Mouse (Mus musculus) activated CD4-positive, CD25-positive, alpha-beta regulatory T cell, adult 4 months (primary cell): ENCODE measurements around the gene Gga2. TPM values are rescaled to one million over a fixed set of nuclear protein-coding genes. Genes with fewer than 3 reads are reported as not detected.
A peak's percentile ranks its signal among the peaks of the same experiment; 100 is the strongest.

Experiments used
- ATAC-seq: one replicate; pipeline ENCODE4 v1.8.0; 2017
- polyA plus RNA-seq, 2 experiments: library from polyadenylated mRNA; unstranded; fragments of 100-300 nt; shearing (Covaris generic); gene quantifications; one replicate each; pipeline ENCODE4 v1.2.1; 2017

Gga2 gene
- polyA plus RNA-seq, 2 experiments from 2014 or later: 0.83 to 2.4 TPM

DNA sequence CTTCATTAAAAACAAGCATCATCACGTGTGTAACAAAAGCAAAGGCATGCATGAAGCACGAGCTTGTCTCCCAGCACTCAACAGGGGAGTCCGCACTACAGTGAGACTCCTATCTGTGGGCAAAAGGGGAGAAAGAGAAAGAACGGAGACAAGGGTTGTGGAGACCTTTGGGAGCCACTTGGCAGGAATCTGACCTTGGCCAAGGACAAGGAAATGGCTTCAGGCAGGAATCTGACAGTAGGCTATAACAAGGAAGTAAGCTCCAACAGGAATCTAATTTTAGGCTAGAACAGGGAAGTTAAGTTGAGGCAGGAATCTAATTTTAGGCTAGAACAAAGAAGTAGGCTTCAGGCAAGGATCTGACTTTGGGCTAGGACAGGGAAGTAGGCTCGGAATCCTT lies 25.1 kb downstream of the Gga2 start:
- no peak for ATAC-seq

DNA sequence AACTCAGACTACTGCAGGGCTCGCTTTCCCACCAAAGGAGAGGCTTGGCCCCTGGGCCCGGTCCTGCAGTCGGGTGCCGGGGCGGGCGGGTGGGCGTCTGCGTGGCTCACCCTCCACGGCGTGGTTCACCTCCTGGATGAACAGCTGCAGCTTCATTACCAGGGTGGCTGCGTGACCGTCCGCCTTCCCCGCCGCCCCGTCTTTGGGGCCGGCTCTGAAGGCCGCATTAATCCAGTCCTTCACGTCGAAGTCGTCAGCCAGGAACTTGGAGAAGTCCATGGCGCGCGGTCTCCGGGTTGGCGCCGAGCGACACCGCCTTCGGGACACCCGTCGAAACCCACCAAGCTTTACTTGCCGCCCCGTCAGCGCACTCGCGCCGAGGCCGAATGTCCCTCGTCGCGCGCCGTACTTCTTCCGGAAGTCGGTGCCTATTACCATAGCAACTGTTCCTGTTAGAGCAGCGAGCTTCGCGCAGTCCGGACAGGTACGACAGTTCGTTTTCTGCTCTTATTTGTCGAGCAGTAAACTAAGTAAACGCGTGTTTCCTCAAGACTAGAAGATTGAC lies 39.6 kb downstream of the Gga2 start, which contains the start of gene Cog7:
Gene Cog7, minus strand, starts transcription at position 405 of the 565 bp plus-strand sequence.
- peak; percentile 91 for ATAC-seq

DNA sequence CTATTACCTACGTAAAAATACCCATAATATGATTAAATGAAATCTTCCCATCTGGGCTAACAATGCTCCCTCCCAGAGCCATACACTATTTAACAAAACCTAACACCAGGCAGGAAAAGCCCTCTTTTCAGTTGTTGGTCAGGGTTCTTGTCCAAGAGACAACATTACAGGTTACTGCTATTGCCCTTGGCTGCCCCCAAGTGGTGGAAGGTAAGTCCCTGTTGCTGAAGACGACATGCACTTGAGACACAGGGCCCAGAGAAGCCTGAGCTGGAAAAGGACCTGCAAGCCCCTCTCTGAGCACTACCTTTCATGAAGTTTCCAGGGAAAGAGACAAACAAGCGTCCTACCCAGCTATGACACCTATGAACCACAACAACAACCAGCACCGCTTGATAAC lies 46.0 kb downstream of the Gga2 start:
- peak; percentile 65 for ATAC-seq

DNA sequence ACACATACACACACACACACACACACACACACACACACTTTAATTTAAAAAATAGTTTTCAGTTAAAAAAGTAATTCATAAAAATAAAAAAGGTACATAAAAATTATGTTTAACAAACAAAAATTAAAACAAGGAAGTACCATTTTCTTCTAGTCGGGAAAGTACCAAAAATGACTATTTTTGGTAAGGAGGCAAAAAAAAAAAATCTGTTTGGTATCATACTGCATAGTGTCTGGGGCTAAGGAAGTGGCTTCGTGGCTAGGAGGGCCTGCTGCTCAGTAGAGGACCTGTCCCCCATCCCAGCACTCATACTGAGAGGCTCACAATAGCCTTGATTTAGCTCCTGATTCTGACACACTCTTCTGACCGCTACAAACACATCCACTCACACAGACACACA lies 49.3 kb downstream of the Gga2 start:
- ATAC-seq: no peak

DNA sequence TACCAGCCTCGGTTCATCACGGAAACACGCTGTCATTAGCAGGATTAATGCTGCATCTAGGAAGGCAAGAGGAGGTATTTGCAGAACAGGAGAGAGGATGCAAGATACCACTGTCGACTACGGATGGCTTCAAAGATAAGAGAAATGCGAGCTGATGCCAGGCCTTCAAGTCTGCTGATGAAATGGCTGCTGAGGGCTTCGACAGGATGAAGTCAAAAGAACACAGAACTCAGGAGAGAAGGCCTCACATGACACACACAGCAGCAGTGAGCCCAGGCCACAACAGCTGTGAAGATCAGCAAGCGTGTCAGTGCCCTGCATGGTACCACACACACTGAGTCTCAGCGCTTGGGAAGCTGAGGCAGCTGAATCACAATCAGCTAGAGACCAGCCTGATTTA lies 50.8 kb downstream of the Gga2 start:
- no peak for ATAC-seq

DNA sequence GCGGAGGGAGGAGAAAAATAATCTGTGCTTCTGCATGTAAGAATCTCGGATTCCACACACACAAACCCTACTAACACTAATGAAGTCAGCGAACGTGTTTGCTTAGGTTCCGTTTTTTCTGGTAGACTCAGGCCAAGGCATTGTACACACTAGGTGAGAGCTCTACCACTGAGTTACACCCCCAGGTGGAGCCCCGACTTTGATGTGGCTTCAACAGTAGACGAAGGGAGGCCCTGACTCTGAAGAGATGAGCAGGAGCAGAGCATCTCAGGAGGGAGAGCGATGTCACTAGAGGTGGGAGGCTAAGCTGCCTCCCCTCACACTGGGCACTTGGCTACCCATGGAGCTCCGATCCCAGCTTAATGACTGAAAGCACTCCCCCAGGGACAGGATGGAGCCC lies 52.2 kb downstream of the Gga2 start:
- no peak for ATAC-seq

DNA sequence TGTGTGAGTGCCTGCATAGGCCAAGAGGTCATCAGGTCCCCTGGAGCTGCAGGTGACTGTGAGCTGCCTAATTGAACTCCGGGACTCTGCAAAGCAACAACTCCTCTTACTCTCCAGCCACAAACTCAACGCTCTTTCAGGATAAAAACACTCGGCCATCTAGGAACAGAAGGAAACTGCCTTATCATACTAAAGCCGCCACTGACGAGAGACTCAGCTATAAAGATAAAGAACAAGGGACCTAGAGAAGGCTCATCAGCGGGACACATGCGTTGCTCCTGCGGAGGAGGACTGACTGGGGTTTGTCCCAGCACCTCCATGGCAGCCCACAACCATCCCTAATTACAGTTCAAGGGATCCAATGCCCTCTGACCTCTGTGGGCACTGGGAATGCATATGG lies 52.8 kb downstream of the Gga2 start:
- ATAC-seq: no peak

DNA sequence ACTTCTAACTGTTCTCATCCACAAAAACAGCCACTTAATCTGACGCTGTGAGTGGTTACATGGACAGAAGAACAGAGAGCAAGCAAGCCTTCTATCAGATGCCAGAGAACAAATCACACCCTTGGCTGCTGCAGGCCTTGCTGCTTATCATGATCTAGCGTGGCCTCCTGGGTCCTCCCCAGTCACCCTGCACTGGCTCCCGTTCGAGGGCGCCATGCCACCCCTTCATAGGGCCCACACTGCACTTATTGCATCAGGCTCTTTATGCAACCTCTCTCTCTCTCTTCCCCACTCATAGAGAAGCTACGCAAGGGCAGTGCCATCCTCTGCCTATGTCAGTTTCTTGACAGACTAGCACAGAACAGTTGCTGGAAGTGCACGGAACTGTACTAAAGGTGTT lies 54.9 kb downstream of the Gga2 start:
- ATAC-seq: no peak

DNA sequence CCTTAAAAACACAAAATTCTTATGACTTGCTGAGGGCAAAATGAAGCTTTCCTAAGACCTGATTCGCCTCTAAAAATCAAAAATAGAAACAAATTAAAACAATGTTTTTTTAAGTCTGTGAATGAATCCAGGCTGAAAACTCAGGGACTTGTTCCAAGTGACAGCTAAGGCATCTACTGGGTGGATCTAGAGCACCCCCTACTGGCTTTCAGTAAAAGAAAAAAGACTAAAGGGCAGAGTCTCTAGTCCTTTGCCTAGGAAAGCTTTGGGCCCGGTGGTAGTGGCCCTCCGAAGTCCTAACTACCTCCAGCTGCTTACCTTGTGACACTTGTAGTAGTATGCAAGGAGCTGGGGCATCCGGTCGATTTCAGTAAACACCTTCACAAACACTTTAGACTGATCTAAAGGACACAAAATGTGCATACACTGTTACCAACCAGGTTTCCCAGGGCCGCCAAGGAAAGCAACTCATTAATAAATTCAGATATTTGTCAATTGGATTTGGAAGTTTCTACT lies 57.1 kb downstream of the Gga2 start:
- ATAC-seq: peak; percentile 71

DNA sequence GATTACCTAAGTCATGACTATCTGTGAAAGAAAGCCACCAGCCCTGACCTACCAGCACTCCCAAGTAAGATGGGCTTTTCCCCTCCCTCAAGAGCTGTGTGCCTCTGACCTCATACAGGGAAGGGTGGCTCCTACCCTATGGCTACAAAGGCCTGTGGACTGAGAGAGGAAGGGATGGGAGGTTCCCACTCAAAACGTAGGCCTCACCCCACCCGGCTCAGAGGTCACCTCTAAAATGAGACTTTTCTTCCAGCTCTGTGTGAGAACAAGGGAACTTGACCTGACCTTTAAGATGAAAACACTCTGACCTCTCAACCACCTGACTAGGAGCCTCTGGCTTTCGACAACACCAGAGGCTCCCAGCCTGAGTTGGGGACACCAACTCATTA lies 58.5 kb downstream of the Gga2 start:
- no peak for ATAC-seq

DNA sequence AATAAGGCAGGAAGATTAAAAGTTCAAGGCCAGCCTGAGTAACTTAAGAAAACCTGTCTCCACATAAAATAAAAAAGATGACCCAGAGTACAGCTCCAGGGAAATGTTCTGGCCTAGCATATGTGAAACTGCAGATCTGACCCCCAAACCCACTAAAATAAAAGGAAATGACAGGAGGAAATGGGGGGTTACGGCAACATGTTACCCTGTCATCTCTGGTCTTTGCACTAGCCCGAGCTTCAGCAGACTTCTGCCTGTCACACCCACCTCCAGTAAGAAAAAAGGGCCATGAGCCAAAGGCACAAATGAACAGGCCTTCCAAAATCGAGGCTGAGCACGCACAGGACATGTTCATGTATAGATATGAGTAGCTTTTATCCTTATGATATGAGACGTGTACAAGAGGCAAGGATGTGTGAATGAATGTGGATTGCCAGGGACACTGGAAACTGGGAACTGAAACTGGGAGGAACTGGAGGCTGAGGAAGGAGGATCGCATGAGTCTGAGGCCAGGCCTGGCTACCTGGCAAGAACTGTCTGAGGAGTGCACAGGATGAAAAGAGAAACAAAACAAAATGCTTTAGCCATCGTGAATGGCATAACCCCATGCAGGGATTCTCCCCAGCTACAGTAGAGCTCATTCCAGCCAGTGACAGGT lies 59.0 kb downstream of the Gga2 start:
- no peak for ATAC-seq

DNA sequence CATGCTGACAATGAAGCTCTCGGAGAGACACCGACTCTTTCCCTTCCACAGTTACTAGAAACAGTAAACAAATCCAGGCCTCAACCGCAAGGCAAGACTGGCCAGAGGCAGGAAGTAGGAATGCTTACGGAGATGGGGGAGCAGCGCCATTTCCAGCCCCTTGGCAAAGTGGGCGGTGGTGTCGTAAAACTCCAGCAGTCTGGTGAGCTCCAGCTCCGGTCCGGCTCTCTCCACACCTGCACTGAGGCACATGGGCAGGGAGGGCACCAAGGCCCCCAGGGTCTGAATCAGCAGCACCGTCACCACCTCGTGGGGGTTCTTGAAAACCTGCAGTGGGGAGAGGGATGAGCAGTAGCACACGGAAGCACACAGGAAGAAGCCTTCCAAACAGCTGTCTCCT lies 65.2 kb downstream of the Gga2 start:
- no peak for ATAC-seq

DNA sequence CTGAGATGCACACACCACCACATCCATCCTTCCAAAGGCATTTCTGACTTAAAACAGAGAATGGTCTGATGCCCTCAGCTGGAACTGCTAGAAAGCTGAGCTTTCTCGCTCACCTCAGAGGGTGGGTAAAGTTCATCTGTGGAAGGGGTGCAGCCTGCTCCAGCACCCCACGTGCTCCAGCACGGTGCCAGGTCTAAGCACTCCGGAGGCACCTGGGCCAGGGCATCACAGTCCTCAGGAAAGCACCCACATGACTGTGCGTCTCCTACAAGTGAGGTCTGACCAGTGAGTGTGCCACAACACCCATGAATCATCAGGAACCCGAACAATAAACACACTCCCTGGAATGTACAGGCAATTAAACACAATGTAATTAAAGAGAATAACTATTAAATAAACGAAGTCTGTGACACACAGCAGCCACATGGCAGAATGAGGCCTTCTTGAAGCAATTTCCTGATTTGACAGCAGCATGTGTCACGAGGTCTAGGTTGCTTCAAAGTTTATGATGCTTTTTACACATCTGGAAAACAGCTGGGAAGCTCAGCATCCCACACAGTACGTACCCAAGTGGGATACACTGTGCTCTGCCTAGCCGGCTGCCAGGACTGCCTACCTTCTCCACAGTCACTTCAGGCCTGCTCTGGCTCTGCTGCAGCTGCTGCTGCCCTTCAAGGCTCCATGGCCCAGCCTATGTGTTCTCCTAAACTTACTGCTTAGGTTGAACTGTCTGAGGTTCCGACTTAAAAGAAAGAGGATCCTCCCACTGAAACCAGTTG lies 65.9 kb downstream of the Gga2 start:
- no peak for ATAC-seq

DNA sequence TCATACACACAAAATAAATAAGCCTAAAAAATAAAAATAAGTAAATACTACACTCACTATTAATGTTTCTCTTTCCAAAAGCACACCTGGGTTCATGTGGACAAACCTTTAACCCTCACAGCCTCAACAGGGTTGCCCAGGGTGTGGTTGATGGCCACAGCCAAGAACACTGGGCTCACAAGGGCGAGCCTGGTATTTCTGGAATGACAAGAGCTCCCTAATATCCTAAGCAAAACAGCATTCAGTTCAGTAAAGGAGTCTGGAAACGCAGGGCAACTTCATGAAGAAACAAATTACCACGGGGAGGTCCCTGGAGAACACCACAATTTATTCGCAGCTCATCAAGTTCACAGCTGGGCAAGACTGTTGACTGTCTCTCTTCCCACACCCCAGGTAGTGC lies 73.5 kb downstream of the Gga2 start:
- ATAC-seq: no peak

DNA sequence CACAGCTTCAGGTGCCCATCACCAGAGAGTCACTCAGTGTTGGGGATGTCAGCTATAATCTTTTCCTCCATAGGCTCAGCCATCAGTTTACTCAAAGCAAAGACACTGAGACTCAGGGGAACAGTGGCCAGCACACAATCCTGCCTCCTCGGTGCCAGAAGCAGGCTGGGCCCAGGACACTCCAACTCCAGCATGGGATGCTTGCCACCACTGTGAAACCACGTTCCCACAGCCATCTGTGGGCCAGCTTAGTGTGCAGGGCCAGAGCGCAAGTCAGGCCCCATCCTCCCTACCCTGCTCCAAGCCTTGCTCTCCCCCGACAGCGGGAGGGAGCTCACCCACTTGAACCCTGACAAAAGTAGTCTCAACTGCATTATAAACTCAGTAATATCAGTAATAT lies 74.8 kb downstream of the Gga2 start:
- no peak for ATAC-seq

DNA sequence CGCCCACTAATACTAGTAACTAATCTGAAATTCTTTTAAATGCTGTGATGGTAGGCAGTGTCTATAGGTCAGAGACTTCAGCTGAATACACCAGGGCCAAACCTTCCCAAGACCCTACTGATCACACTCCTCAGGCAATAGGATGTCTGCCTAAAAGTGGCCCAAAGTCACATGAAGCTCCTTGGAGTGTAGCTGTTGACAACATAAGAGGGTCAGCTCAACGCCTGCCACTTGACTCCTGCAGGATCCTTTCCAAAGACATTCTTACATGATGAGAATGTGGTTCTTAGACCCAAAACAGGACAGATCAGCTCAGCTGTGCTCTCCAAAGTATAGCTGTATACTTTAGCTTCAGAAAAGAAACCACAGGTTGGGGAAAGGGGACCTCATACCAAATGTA lies 78.7 kb downstream of the Gga2 start:
- no peak for ATAC-seq

DNA sequence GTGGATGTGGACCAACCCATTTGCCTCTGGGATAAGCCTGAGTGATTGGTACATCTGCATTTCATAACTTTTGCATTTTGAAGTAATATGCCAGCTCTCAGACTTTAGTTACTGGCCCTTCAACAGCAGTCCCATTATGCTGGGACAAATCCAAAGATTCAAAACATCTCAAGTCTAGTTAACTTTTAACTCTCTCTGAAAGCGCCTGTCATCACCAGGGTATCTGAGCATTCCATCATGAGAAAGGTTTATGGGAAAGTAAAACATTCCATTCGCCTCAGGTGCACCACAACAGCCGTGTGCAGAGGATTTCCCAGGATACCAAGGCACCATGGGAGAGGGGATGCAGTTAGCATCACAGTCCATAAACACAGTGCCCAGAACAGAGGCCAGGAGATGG lies 79.4 kb downstream of the Gga2 start:
- ATAC-seq: no peak

DNA sequence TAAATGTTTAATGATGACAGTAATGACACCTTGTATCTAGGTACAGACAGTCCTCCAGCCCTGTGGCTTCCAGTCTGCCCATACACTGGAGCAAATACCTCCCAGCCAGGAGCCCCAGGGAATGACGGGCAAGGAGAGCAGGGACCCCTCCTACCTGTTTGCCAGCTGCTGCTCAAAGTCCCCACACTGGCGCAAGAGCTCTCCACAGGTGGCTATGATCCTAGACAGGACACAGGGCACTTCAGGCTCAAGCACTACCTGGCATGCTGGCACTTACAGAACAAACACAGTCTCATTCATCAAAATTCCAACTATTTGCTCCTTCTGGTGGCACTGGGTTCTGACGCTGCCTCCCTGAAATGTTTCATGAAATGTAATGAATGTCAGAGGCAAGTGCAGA lies 80.0 kb downstream of the Gga2 start:
- no peak for ATAC-seq

DNA sequence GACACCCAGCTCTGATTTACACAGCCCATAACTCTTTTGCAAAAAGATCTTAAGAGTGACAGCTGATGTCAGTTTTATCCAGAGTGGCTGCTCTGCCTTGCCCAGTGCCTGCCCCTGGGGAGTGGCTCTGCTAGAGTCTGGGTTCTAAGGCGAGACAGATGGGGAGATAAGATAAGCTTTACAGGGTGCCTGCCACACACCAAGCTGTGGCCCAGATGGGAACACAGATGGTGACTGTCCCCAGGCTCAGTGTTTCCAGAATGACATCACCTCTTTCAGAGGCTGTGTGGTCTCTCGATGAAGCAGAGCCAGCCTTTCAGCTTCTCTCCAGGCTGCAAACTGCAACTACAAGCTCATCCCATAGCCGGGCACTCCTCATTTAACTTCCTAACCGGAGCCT lies 81.3 kb downstream of the Gga2 start:
- no peak for ATAC-seq

DNA sequence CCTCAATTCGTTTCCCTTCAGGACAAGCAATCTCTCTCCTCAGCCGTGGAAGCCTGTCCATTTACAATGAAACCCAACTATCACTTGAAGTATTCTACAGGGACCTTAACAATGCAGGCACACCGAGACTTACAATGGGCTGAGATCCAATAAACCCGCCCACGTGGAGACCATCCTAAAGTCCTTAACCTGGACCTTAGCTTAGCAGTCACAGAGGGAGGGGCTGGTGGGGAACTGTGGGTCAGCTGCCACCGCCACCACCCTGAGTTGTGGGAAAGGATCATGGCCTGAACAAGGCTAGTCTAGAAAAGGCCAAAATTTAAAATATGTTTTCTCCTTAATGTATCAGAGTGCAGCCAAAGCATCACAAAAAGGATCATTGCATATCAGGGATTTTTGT lies 81.8 kb downstream of the Gga2 start:
- ATAC-seq: no peak

DNA sequence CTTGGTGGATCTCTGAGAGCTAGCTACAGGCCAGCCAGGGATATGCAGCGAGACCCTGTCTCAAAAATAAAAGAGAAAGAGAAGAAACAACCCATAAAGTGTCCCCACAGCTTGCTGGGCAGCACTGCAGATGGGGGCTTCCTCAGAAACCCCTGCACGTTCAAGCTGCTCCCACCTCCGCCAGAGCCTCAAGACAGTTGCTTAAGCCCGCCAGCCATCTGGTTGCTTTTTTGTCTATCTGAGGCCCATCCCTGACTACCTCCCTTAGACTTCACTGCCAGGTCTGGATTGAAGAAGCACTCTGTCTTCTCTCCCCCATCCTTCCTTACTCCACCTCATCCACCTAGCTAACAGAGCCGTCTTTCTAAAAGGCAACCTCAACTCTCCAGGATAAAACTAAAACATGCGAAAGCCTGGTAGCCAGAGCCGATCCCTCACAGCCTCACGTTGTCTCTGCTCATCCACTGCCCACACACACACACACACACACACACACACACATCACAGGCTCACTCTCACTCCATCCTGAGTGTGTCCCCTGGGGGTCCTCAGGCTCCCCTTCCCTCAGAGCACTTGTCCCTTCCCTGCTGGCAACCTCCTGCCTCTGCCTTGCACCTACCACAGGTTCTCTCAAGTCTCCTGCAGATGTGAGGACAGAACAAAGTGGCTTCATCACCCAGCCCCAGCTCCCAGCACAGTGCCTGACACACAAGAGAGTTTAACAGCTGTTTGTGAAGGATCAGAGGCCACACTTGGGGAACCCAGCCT lies 82.7 kb downstream of the Gga2 start:
- ATAC-seq: no peak

DNA sequence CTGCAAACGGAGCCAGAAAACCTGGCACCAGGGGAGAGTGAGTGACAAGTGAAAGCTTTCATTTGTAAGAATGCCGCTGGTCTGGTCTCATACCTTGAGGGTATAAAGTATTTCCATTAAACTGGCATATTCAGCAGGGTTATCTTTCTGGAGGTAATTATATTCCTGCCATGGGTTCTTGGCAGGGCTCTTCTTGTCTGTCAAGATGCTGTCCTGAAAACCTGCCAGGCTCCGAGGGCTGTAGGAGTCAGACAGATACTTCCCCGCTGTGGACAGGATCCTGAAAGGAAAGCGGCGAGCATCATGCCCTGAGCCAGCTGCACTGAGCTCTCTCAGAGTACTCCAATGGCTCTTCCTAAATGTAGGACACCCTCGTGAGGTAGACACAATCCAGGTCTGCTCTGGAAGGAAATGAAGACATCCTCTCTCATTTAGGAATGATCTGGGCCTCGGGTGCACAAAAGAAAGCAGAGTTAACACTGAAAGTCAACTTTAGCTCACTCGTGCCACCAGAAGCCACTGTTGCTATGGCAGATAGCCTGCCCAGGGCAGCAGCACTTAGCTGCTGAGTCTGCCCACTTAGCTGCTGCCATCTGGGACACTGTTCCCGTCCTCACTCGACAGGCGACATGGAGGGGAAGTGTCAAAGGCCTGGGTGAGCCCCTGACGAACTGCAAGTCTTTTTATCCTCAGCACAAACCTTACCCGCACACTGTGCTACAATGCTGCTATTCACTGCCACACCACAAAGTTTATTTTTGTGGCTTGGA lies 84.0 kb downstream of the Gga2 start:
- ATAC-seq: no peak
